Comparison of ENCODE assay signal across 8 mouse cellular contexts in the genomic region with DNA sequence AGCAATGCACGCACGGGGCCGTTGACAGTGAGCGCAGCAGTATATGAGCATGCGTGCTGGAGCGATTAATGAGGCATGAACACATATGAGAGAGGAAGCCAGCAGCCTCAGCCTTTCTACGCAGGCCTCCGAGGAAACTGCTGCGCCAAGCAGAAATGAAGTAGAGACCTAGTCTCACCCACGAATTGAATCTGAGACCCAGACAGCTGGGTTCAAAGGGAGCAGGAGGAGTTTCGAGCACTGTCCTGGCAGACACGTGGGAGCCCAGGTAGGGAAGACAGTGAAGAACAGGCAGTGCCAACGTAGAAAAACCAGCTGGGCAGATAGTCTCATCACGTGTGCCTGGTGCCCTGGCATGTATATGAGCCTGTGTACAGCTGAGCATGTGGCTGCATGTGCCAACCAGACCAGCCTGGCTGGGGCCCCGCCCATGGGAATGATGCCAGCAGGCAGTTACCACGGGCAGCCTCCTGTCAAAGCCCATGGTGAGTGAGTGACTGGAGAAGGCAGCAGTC. TPM values are rescaled to one million over a fixed set of nuclear protein-coding genes. Genes with fewer than 3 reads are reported as not detected.
DNase-seq lines count a peak whose midpoint lies in the region; ATAC-seq lines count a peak whose summit lies in the region.

No protein-coding gene starts in this region.

- H3K27ac ChIP-seq in heart, embryonic 12.5 days (ENCODE audit: poor library complexity, severe bottlenecking), result no peak overlapping the region
- peak overlapping the region; percentile 48 for H3K27ac ChIP-seq in stomach, embryonic 16.5 days (ENCODE audit: low read length)
- H3K27ac ChIP-seq in heart, embryonic 10.5 days, result no peak overlapping the region

- no peak overlapping the region for H3K4me3 ChIP-seq in heart, embryonic 12.5 days
- H3K4me3 ChIP-seq in stomach, embryonic 16.5 days (replicated peaks; ENCODE audit: low read length), result no peak overlapping the region
- H3K4me3 ChIP-seq in heart, embryonic 10.5 days, result no peak overlapping the region

- DNase-seq in heart, postnatal 25 days (ENCODE audit: low spot score), result no peak
- DNase-seq in urinary bladder, adult 18-20 months (ENCODE audit: low spot score in 2 of 2), result peak; percentile 80
- DNase-seq in urinary bladder, postnatal 10 days (ENCODE audit: low spot score), result no peak
- DNase-seq in kidney, adult 9 months, result peak; percentile 76
- DNase-seq in heart, postnatal 36 days, result no peak
- DNase-seq in heart, embryonic 10.5 days (ENCODE audit: low spot score), result no peak

- no peaks in the 10 kb centered on the region for H3K36me3 ChIP-seq in heart, embryonic 12.5 days
- no peaks in the 10 kb centered on the region for H3K36me3 ChIP-seq in stomach, embryonic 16.5 days (ENCODE audit: control insufficient read depth, insufficient read depth, low read length)
- H3K36me3 ChIP-seq in heart, embryonic 10.5 days, result no peaks in the 10 kb centered on the region

- 74% methylated on average over 16 of the region's 16 CpGs for WGBS in heart, embryonic 12.5 days
- WGBS in stomach, embryonic 16.5 days, result 72% methylated on average over 16 of the region's 16 CpGs
- 80% methylated on average over 16 of the region's 16 CpGs for WGBS in heart, embryonic 10.5 days

- no peaks in the 10 kb centered on the region for H3K9me3 ChIP-seq in heart, embryonic 12.5 days (replicated peaks)
- 0 out of 2 replicates have a peak, but pooled peaks cover 3% of the 10 kb centered on the region for H3K9me3 ChIP-seq in stomach, embryonic 16.5 days (replicated peaks; ENCODE audit: control insufficient read depth, low read length)
- H3K9me3 ChIP-seq in heart, embryonic 10.5 days, result no peaks in the 10 kb centered on the region

- no peak overlapping the region for H3K4me2 ChIP-seq in heart, embryonic 12.5 days
- no peak overlapping the region for H3K4me2 ChIP-seq in stomach, embryonic 16.5 days (ENCODE audit: low read depth, low read length)

- H3K9ac ChIP-seq in heart, embryonic 12.5 days, result no peak overlapping the region
- no peak overlapping the region for H3K9ac ChIP-seq in stomach, embryonic 16.5 days (ENCODE audit: low read length)

- H3K4me1 ChIP-seq in heart, embryonic 12.5 days (replicated peaks), result peaks cover 5% of the 10 kb centered on the region
- H3K4me1 ChIP-seq in stomach, embryonic 16.5 days (ENCODE audit: control insufficient read depth, insufficient read depth, low read length), result peaks cover 10% of the 10 kb centered on the region
- H3K4me1 ChIP-seq in heart, embryonic 10.5 days, result peaks cover 13% of the 10 kb centered on the region

- ATAC-seq in heart, embryonic 12.5 days (ENCODE audit: insufficient number of reproducible peaks, low FRiP score), result peak; percentile 46; the same call in 1 of the 2 replicates
- peak; percentile 49 for ATAC-seq in stomach, embryonic 16.5 days (ENCODE audit: insufficient read depth, low FRiP score)

- intact Hi-C loops in heart, postnatal 25 days (cut with DNase I), result loop anchor here (1.0 kb wide), 2 partner anchors 110 to 148 kb away; no protein-coding TSS in a partner anchor
- intact Hi-C loops in heart, postnatal 36 days (cut with DNase I), result loop anchor here (1.0 to 10.0 kb wide), 4 partner anchors 110 to 975 kb away; a partner anchor contains a TSS

- H3K27me3 ChIP-seq in heart, embryonic 12.5 days (replicated peaks), result peaks cover 8% of the 10 kb centered on the region; the same call in 1 of the 2 replicates
- H3K27me3 ChIP-seq in stomach, embryonic 16.5 days (ENCODE audit: control insufficient read depth, insufficient read depth, low read length), result no peaks in the 10 kb centered on the region
- peaks cover 15% of the 10 kb centered on the region; the same call in 1 of the 2 replicates for H3K27me3 ChIP-seq in heart, embryonic 10.5 days (ENCODE audit: insufficient read depth, poor library complexity, severe bottlenecking)

RNA-seq across cellular contexts. Expression of a gene that starts 6.5 kb away (rescaled TPM):
- polyA plus RNA-seq in heart, embryonic 12.5 days (2016; fragmentation: Nextera tagmentation; extraction: Ambion mirVana), result 7.8 and 9.7 TPM in 2 replicates
- total RNA-seq in heart, postnatal 25 days (2021), result 10 to 100 TPM; 10.1 to 12.7 TPM
- 17.4 and 17.6 TPM in 2 replicates for polyA plus RNA-seq in stomach, embryonic 16.5 days (2015; fragmentation: Nextera tagmentation; extraction: Ambion mirVana)
- total RNA-seq in heart, postnatal 36 days (2021), result 10 to 100 TPM; 11.2 to 11.3 TPM
- polyA plus RNA-seq in heart, embryonic 10.5 days (2016; fragmentation: Nextera tagmentation; extraction: Ambion mirVana), result 8.8 and 10.2 TPM in 2 replicates

Comparison
In these comparisons a context has a peak if more than half of its experiments do, and no peak if none do; other contexts are left out.
1. DNase-seq: peak in urinary bladder, adult 18-20 months (2 of 2) and kidney, adult 9 months (single experiment); none in heart, postnatal 25 days (single experiment), urinary bladder, postnatal 10 days (single experiment), heart, postnatal 36 days (0 of 2) and heart, embryonic 10.5 days (single experiment).